In genomic region chr1:138579822-138580492, GRCm38 (mm10) we compare ENCODE assay signal across 20 mouse cellular contexts. TPM values are rescaled to one million over a fixed set of nuclear protein-coding genes. Genes with fewer than 3 reads are reported as not detected.
DNase-seq lines count a peak whose midpoint lies in the region; ATAC-seq and TF ChIP-seq lines count a peak whose summit lies in the region.
"Had no signal": no experiment of that assay in that cellular context is flagged by ENCODE, and none has a peak within 500 bp of the region (broad histone marks: within the 10 kb centered on the region; RNA-seq: fewer than 3 reads in every experiment).

No protein-coding gene starts in this region.

- H3K9ac ChIP-seq in limb, embryonic 13.5 days: no peak overlapping the region
- no peak overlapping the region for H3K9ac ChIP-seq in limb, embryonic 14.5 days (ENCODE audit: low read depth, low read length, severe bottlenecking)
- no peak overlapping the region for H3K9ac ChIP-seq in midbrain, embryonic 14.5 days (replicated peaks; ENCODE audit: low read length)
- H3K9ac ChIP-seq: embryonic facial prominence, embryonic 12.5 days; lung, embryonic 15.5 days; midbrain, embryonic 12.5 days; neural tube, embryonic 15.5 days had no signal

- H3K4me2 ChIP-seq in limb, embryonic 13.5 days (replicated peaks): no peak overlapping the region
- no peak overlapping the region for H3K4me2 ChIP-seq in limb, embryonic 14.5 days (replicated peaks; ENCODE audit: low read depth, low read length, severe bottlenecking)
- no peak overlapping the region for H3K4me2 ChIP-seq in midbrain, embryonic 14.5 days (ENCODE audit: low read length)
- H3K4me2 ChIP-seq: embryonic facial prominence, embryonic 12.5 days; lung, embryonic 15.5 days; midbrain, embryonic 12.5 days; neural tube, embryonic 15.5 days had no signal

- intact Hi-C loops in gastrocnemius, adult 2 months (cut with DNase I): no loop called here
- intact Hi-C loops in gastrocnemius, postnatal 36 days (cut with DNase I): loop anchor here (5.0 kb wide), 1 partner anchor 37 kb away; no protein-coding TSS in a partner anchor
- intact Hi-C loops in left cerebral cortex, postnatal 4 days (cut with DNase I): no loop called here

- H3K36me3 ChIP-seq in limb, embryonic 13.5 days: no peaks in the 10 kb centered on the region
- H3K36me3 ChIP-seq in limb, embryonic 10.5 days: 0 out of 2 replicates have a peak, but pooled peaks cover 2% of the 10 kb centered on the region
- H3K36me3 ChIP-seq in limb, embryonic 14.5 days (ENCODE audit: control insufficient read depth, insufficient read depth, low read length): no peaks in the 10 kb centered on the region
- no peaks in the 10 kb centered on the region for H3K36me3 ChIP-seq in midbrain, embryonic 14.5 days (ENCODE audit: control insufficient read depth, insufficient read depth, low read length)
- H3K36me3 ChIP-seq: embryonic facial prominence, embryonic 12.5 days; lung, embryonic 15.5 days; midbrain, embryonic 12.5 days; neural tube, embryonic 15.5 days had no signal

- WGBS in limb, embryonic 13.5 days: 76% methylated on average over 11 of the region's 11 CpGs
- WGBS in limb, embryonic 10.5 days: 68% methylated on average over 11 of the region's 11 CpGs
- 77% methylated on average over 11 of the region's 11 CpGs for WGBS in limb, embryonic 14.5 days
- 58% methylated on average over 11 of the region's 11 CpGs for WGBS in midbrain, embryonic 14.5 days

- peak overlapping the region; percentile 85 for H3K27ac ChIP-seq in gastrocnemius, adult 2 months
- H3K27ac ChIP-seq in limb, embryonic 13.5 days: no peak overlapping the region
- no peak overlapping the region for H3K27ac ChIP-seq in limb, embryonic 10.5 days
- H3K27ac ChIP-seq in limb, embryonic 14.5 days (replicated peaks; ENCODE audit: low read depth, low read length): no peak overlapping the region
- no peak overlapping the region for H3K27ac ChIP-seq in midbrain, embryonic 14.5 days (replicated peaks; ENCODE audit: low read depth, low read length)
- H3K27ac ChIP-seq: embryonic facial prominence, embryonic 12.5 days; lung, embryonic 15.5 days; midbrain, embryonic 12.5 days; neural tube, embryonic 15.5 days had no signal

- peaks cover 11% of the 10 kb centered on the region for H3K4me1 ChIP-seq in limb, embryonic 13.5 days
- H3K4me1 ChIP-seq in limb, embryonic 10.5 days: peaks cover 15% of the 10 kb centered on the region
- no peaks in the 10 kb centered on the region; the same call in 1 of the 2 replicates for H3K4me1 ChIP-seq in limb, embryonic 14.5 days (ENCODE audit: control insufficient read depth, insufficient read depth, low read length)
- H3K4me1 ChIP-seq in midbrain, embryonic 14.5 days (ENCODE audit: control insufficient read depth, insufficient read depth, low read length): peaks cover 4% of the 10 kb centered on the region; the same call in 1 of the 2 replicates
- H3K4me1 ChIP-seq: embryonic facial prominence, embryonic 12.5 days; lung, embryonic 15.5 days; midbrain, embryonic 12.5 days; neural tube, embryonic 15.5 days had no signal

- no peak for TF ChIP-seq CTCF in gastrocnemius, adult 2 months (IDR thresholded peaks at IDR 0.05)

- ATAC-seq in limb, embryonic 13.5 days (ENCODE audit: low FRiP score, low read depth): 0 out of 2 replicates have a peak, but pooled peaks have one; percentile 15
- ATAC-seq in limb, embryonic 14.5 days (ENCODE audit: low FRiP score, low read depth): 0 out of 2 replicates have a peak, but pooled peaks have one; percentile 15
- ATAC-seq in midbrain, embryonic 14.5 days (ENCODE audit: low FRiP score, low TSS enrichment): no peak
- ATAC-seq: activated CD4-positive, CD25-positive, alpha-beta regulatory T cell, adult 4 months; forebrain, embryonic 14.5 days; hindbrain, embryonic 16.5 days had no signal

- no peaks in the 10 kb centered on the region for H3K27me3 ChIP-seq in limb, embryonic 13.5 days
- no peaks in the 10 kb centered on the region for H3K27me3 ChIP-seq in limb, embryonic 10.5 days (ENCODE audit: low read depth, poor library complexity, severe bottlenecking)
- H3K27me3 ChIP-seq in limb, embryonic 14.5 days (ENCODE audit: control insufficient read depth, insufficient read depth, low read length): no peaks in the 10 kb centered on the region
- no peaks in the 10 kb centered on the region for H3K27me3 ChIP-seq in midbrain, embryonic 14.5 days (ENCODE audit: control insufficient read depth, insufficient read depth, low read length)
- H3K27me3 ChIP-seq: embryonic facial prominence, embryonic 12.5 days; lung, embryonic 15.5 days; midbrain, embryonic 12.5 days; neural tube, embryonic 15.5 days had no signal

- DNase-seq in gastrocnemius, adult 2 months: peak; percentile 39
- DNase-seq in gastrocnemius, postnatal 36 days: no peak
- DNase-seq in limb, embryonic 10.5 days (ENCODE audit: low spot score): no peak
- no peak for DNase-seq in limb, embryonic 14.5 days (ENCODE audit: low spot score)
- peak; percentile 21 for DNase-seq in midbrain, embryonic 14.5 days
- DNase-seq in adrenal gland, postnatal 10 days: no peak
- no peak for DNase-seq in left cerebral cortex, postnatal 4 days
- DNase-seq: cerebellum, postnatal 10 days; gastrocnemius, postnatal 25 days; right cerebral cortex, adult 18-20 months; thymus, postnatal 36 days had no signal

- H3K4me3 ChIP-seq in gastrocnemius, adult 2 months: peak overlapping the region; percentile 59
- H3K4me3 ChIP-seq in limb, embryonic 13.5 days: no peak overlapping the region
- H3K4me3 ChIP-seq in limb, embryonic 10.5 days: no peak overlapping the region
- H3K4me3 ChIP-seq in limb, embryonic 14.5 days (replicated peaks; ENCODE audit: low read length): no peak overlapping the region
- no peak overlapping the region for H3K4me3 ChIP-seq in midbrain, embryonic 14.5 days (replicated peaks; ENCODE audit: low read depth, low read length)
- H3K4me3 ChIP-seq: embryonic facial prominence, embryonic 12.5 days; lung, embryonic 15.5 days; midbrain, embryonic 12.5 days; neural tube, embryonic 15.5 days had no signal

- no peak for TF ChIP-seq POLR2A in limb, embryonic 14.5 days (IDR thresholded peaks at IDR 0.05; ENCODE audit: borderline replicate concordance, extremely low read depth, insufficient read depth, insufficient read length)

- no peaks in the 10 kb centered on the region; the same call in 1 of the 2 replicates for H3K9me3 ChIP-seq in limb, embryonic 13.5 days
- no peaks in the 10 kb centered on the region for H3K9me3 ChIP-seq in limb, embryonic 10.5 days (replicated peaks)
- H3K9me3 ChIP-seq in limb, embryonic 14.5 days (ENCODE audit: control insufficient read depth, low read length): no peaks in the 10 kb centered on the region
- no peaks in the 10 kb centered on the region for H3K9me3 ChIP-seq in midbrain, embryonic 14.5 days (ENCODE audit: control insufficient read depth, low read length)
- H3K9me3 ChIP-seq: embryonic facial prominence, embryonic 12.5 days; G1E; lung, embryonic 15.5 days; midbrain, embryonic 12.5 days; neural tube, embryonic 15.5 days had no signal

RNA-seq across cellular contexts. Expression of gene Nek7, which starts 40.0 kb away (rescaled TPM):
- total RNA-seq in gastrocnemius, adult 2 months (2021): 100 to 1,000 TPM in 1 of 2 experiments, 10 to 100 TPM in 1; 97.8 to 113 TPM
- total RNA-seq in gastrocnemius, postnatal 36 days (2021): 10 to 100 TPM; 85.8 to 90.1 TPM
- 34.7 and 37.0 TPM in 2 replicates for polyA plus RNA-seq in limb, embryonic 13.5 days (2015; fragmentation: Nextera tagmentation; extraction: Ambion mirVana)
- 26.1 and 34.7 TPM in 2 replicates for polyA plus RNA-seq in limb, embryonic 10.5 days (2016; fragmentation: Nextera tagmentation; extraction: Ambion mirVana)
- 13.0 and 14.2 TPM in 2 replicates for polyA plus RNA-seq in limb, embryonic 14.5 days (2012; rRNA removed)
- polyA plus RNA-seq in limb, embryonic 14.5 days (2014; fragmentation: Nextera tagmentation; extraction: Ambion mirVana): 32.4 and 37.7 TPM in 2 replicates
- polyA plus RNA-seq in midbrain, embryonic 14.5 days (2014; fragmentation: Nextera tagmentation; extraction: Ambion mirVana): 13.1 and 24.3 TPM in 2 replicates
- total RNA-seq in adrenal gland, postnatal 10 days (2021): 10 to 100 TPM; 44.1 to 45.6 TPM
- 10 to 100 TPM; 10.2 to 11.5 TPM for total RNA-seq in left cerebral cortex, postnatal 4 days (2021)

Comparison
In these comparisons a context has a peak if more than half of its experiments do, and no peak if none do; other contexts are left out.
1. DNase-seq: peak in gastrocnemius, adult 2 months (single experiment) and midbrain, embryonic 14.5 days (single experiment); none in gastrocnemius, postnatal 36 days (0 of 2), limb, embryonic 10.5 days (single experiment), limb, embryonic 14.5 days (single experiment), adrenal gland, postnatal 10 days (single experiment) and left cerebral cortex, postnatal 4 days (single experiment).